Mouse (Mus musculus) neutrophil, adult 59 days (primary cell): ENCODE results near the gene Rab31. TPM values are rescaled to one million over a fixed set of nuclear protein-coding genes. Genes with fewer than 3 reads are reported as not detected.

Experiments
- total RNA-seq, 2 experiments: library from RNA; stranded (reverse); gene quantifications; 1 replicate in 1 of 2; 2 replicates in 1 of 2; pipeline ENCODE4 v1.2.4; 2023

The Rab31 gene
- total RNA-seq, result 10 to 100 TPM; 77.5 to 80.5 TPM

DNA sequence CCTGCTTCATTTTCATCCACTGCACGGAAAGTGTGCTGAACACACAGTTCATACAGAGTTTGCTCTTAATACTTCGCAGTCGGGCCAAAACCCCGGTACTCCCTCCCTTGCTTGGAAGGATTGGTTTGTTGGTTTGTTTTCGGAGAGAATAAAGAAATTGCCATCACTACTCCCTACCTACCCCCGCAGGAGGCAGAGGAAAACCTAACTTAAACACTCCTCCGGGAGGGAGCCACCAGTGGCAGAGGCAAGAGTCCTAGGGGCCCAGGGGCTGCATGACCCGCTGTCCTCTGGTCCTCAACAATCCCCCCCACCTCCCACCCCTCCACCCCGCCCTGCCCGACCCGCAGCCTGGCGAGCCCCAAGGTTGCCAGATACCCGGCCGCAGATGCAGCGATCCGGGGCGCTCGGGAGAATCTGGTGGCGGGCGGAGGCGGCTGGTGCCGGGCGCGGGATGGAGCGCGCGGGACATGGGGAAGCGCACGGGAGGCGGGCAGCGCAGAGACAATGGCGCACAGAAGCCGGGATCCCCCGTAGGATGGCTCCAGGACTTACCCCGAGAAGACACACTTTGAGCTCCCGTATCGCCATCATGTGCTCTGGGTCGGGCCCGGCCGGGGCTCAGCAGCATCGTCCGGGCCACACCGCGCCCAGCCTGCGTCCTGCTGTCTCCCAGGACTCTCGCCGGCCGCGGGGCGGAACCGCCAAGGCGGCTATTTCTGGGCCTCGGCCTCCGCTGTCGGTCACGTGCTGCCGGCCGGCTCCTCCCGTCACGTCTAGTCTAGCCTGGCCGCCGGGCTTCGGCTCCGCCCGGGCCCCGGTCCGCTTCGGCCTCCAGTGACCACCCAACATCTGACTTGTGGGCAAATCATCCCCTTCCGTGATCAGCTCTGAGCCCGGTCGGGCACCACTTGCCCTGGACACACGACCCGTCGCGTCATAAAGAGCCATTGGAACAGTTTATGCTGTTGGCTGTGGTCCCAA lies at the start of gene Rab31:
Rab31 (minus strand) TSS at position 802 of the 984 bp plus-strand sequence.

GRCm38 (mm10) chr17:65782551-65783141 lies 10.1 kb upstream of the Rab31 start, which contains the start of gene Ppp4r1:
Gene Ppp4r1, plus strand, starts transcription at chr17:65782573.

DNA sequence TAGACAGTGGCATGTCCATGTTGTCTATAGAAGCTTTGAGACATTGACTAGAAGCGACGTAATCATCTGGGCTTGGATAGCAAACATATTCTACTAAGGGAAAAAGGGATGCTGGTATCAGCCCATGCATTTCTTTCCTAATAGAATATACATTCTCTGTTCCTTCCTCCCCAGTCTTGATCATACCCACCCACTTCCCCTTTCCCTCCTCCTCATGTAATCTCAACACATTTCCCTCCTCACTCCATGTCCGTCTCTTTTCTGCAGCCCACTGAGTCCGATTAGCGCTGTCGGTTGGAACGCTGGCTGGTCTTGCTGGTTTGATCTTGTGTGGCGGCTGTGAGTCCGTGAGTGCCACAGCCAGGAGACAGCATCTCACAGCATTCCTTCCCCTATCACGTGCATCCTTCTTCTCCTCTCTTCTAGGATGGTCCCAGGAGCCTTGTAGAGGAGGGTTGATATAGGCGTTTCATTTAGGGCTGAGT lies 130.8 kb downstream of the Rab31 start, which contains the start of gene Txndc2:
Txndc2 (minus strand) TSS at position 435 of the 485 bp plus-strand sequence.

DNA sequence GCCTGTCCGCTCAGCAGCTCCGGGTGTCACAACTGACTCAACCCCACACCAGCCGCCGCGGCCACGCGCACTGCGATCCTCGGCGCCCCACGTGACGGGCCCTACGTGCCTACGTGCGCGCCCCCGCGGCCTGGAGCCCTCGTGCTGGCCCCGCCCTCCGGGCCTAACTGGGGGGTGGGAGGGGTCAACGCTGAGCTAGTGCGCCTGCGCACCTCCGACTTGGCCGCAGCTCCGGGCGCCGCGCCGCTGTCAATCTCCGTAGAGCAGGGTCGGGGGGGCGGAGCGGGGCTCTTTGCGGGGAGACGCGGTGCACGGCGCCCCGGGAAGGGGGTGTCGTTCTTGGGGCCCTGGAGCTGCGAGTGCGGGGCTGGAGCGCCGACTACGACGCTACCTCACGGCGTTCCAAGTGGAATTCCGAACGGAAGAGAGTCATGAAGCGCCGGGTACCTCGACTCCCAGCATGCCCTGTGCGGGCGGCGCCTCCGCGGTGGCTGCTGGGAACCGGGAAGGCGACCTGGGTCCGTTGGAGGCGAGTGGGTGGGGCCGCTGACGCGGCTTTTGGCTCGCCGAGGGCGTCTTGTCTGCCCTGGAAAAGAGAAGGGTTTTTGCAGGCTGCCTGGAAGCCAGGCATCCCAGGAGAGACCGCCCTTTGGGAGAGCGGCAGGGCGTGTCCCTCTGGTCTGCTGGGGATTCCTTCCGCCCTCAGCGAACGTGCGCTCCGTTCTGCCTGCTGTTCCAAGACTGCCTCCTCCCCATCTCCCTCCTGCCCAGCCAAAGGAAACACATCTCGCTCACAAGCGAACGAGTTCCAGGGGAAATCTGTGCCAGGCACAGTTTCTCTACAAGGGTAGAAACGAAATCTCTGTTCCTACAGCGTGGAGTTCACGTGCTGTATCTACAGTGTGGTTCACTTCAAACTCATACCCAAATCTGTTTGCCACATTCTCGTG lies 158.8 kb downstream of the Rab31 start, which contains the start of gene Vapa:
Vapa (minus strand) TSS at position 93 of the 950 bp plus-strand sequence.

Other genes starting within 250 kb of the Rab31 start
- not detected for gene Tmem232, start 232.0 kb downstream of the Rab31 start, total RNA-seq
- 10 to 100 TPM; 74.8 to 96.0 TPM for gene Vapa, start 159.2 kb downstream of the Rab31 start, total RNA-seq
- under 1 TPM; 0.18 to 0.82 TPM for gene Txndc2, start 130.6 kb downstream of the Rab31 start, total RNA-seq
- gene Ppp4r1, start 9.8 kb upstream of the Rab31 start, total RNA-seq, result 100 to 1,000 TPM; 120 to 124 TPM
- gene Ralbp1, start 113.0 kb upstream of the Rab31 start, total RNA-seq, result 10 to 100 TPM; 60.7 to 76.4 TPM
- 1 to 10 TPM; 5.1 to 9.5 TPM for gene Twsg1, start 178.5 kb upstream of the Rab31 start, total RNA-seq